Comparison of ENCODE assay signal across 9 mouse cellular contexts in the genomic region with DNA sequence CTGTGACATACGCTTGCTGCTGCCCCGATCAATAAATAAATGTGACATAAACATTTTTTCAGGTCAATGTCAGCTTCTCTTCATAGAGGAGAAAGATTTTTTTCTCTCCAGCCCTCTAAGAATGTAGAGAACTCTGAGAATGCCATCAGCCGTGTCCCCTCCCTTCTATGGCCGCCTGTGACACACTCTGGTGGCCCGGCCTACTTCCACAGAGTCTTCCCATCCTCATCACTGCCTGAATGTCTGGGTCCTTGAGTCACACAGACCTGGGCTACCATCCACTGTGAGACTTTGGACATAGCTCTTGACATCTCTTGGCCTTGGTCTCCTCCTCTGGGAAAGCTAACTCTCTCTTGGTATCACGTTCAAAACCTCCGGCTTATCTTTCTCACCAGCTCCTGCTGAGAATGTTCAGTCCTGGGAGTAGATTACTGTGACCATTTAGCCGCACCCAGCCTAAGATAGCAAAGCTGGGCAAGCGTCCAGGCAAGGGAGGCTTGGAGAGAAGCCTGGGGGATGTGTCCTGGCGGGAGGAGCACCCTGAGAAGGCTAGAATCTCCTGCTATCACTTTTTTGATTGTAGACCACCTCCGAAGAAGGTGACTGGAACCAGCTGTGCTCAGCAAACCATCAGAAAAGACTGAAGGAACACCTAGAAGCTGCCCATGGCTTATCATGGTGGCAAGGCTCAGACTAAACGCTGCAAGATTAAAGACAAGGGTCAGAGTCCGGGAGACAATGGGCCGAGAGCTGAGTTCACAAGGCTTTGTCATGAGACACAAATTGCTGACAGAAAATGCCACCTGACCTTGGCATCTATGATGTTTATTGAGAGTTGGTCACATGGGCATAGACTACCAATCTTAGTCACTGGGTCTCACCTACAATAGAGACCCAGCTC. TPM values are rescaled to one million over a fixed set of nuclear protein-coding genes. Genes with fewer than 3 reads are reported as not detected.
DNase-seq lines count a peak whose midpoint lies in the region; ATAC-seq and TF ChIP-seq lines count a peak whose summit lies in the region.
"Had no signal": no experiment of that assay in that cellular context is flagged by ENCODE, and none has a peak within 500 bp of the region (broad histone marks: within the 10 kb centered on the region; RNA-seq: fewer than 3 reads in every experiment).

No protein-coding gene starts in this region.

- no peak overlapping the region for H3K4me3 ChIP-seq in liver, embryonic 12.5 days
- H3K4me3 ChIP-seq in small intestine, adult 2 months (ENCODE audit: low read depth, low read length), result no peak overlapping the region; the same call in 1 of the 2 replicates
- no peak overlapping the region for H3K4me3 ChIP-seq in forebrain, embryonic 12.5 days (replicated peaks)
- no peak overlapping the region for H3K4me3 ChIP-seq in kidney, embryonic 14.5 days (ENCODE audit: low read length)

- WGBS in liver, embryonic 12.5 days (ENCODE audit: insufficient replicate concordance), result 36% methylated on average over 14 of the region's 14 CpGs
- 20% methylated on average over 14 of the region's 14 CpGs for WGBS in small intestine, adult 2 months
- 88% methylated on average over 14 of the region's 14 CpGs for WGBS in forebrain, embryonic 12.5 days
- 70% methylated on average over 14 of the region's 14 CpGs for WGBS in kidney, embryonic 14.5 days

- H3K27ac ChIP-seq in liver, embryonic 12.5 days, result no peak overlapping the region
- peak overlapping the region; percentile 98 for H3K27ac ChIP-seq in small intestine, adult 2 months (ENCODE audit: insufficient read depth, low read depth, low read length)
- H3K27ac ChIP-seq in forebrain, embryonic 12.5 days, result no peak overlapping the region
- no peak overlapping the region for H3K27ac ChIP-seq in kidney, embryonic 14.5 days (ENCODE audit: low read depth, low read length)

- no peaks in the 10 kb centered on the region for H3K36me3 ChIP-seq in liver, embryonic 12.5 days
- H3K36me3 ChIP-seq in small intestine, adult 2 months (ENCODE audit: control insufficient read depth, insufficient read depth, low read length), result no peaks in the 10 kb centered on the region
- no peaks in the 10 kb centered on the region for H3K36me3 ChIP-seq in forebrain, embryonic 12.5 days (replicated peaks)
- H3K36me3 ChIP-seq in kidney, embryonic 14.5 days (ENCODE audit: control insufficient read depth, insufficient read depth, low read length), result no peaks in the 10 kb centered on the region

- no peak for TF ChIP-seq CTCF in small intestine, adult 2 months (IDR thresholded peaks at IDR 0.05; ENCODE audit: extremely low read depth, insufficient read length, insufficient replicate concordance, low read depth, low read length)

- H3K9me3 ChIP-seq in liver, embryonic 12.5 days (replicated peaks), result no peaks in the 10 kb centered on the region
- no peaks in the 10 kb centered on the region for H3K9me3 ChIP-seq in forebrain, embryonic 12.5 days
- no peaks in the 10 kb centered on the region for H3K9me3 ChIP-seq in kidney, embryonic 14.5 days (ENCODE audit: control insufficient read depth, low read length)

- H3K4me2 ChIP-seq in liver, embryonic 12.5 days, result peak overlapping the region; percentile 22; the same call in 1 of the 2 replicates
- no peak overlapping the region for H3K4me2 ChIP-seq in forebrain, embryonic 12.5 days
- H3K4me2 ChIP-seq in kidney, embryonic 14.5 days (replicated peaks; ENCODE audit: low read depth, low read length), result no peak overlapping the region

- DNase-seq in gastrocnemius, adult 18-20 months (ENCODE audit: low spot score), result peak; percentile 42
- no peak for DNase-seq in gastrocnemius, postnatal 25 days
- DNase-seq in heart, adult 9 months (ENCODE audit: low spot score in 2 of 2), result peak; percentile 69 to 78
- no peak for DNase-seq in frontal cortex, postnatal 14 days (ENCODE audit: low spot score in 2 of 2)

- TF ChIP-seq POLR2A in small intestine, adult 2 months (IDR thresholded peaks at IDR 0.05; ENCODE audit: low read depth, low read length), result no peak

- H3K27me3 ChIP-seq in liver, embryonic 12.5 days (replicated peaks), result peaks cover 9% of the 10 kb centered on the region; the same call in 1 of the 2 replicates
- H3K27me3 ChIP-seq in small intestine, adult 2 months (ENCODE audit: control insufficient read depth, insufficient read depth, low read length), result no peaks in the 10 kb centered on the region
- H3K27me3 ChIP-seq in forebrain, embryonic 12.5 days, result peaks cover 22% of the 10 kb centered on the region
- no peaks in the 10 kb centered on the region for H3K27me3 ChIP-seq in kidney, embryonic 14.5 days (ENCODE audit: control insufficient read depth, insufficient read depth, low read length)

- H3K9ac ChIP-seq in liver, embryonic 12.5 days, result no peak overlapping the region
- no peak overlapping the region for H3K9ac ChIP-seq in forebrain, embryonic 12.5 days
- no peak overlapping the region for H3K9ac ChIP-seq in kidney, embryonic 14.5 days (ENCODE audit: low read depth, low read length)

- peaks cover 57% of the 10 kb centered on the region for H3K4me1 ChIP-seq in liver, embryonic 12.5 days
- peaks cover 25% of the 10 kb centered on the region for H3K4me1 ChIP-seq in small intestine, adult 2 months (ENCODE audit: control insufficient read depth, insufficient read depth, insufficient read length, low read length)
- H3K4me1 ChIP-seq in forebrain, embryonic 12.5 days, result peaks cover 9% of the 10 kb centered on the region
- H3K4me1 ChIP-seq in kidney, embryonic 14.5 days (ENCODE audit: control insufficient read depth, insufficient read depth, low read length), result 0 out of 2 replicates have a peak, but pooled peaks cover 5% of the 10 kb centered on the region

- peak; percentile 46 for ATAC-seq in liver, embryonic 12.5 days
- no peak for ATAC-seq in forebrain, embryonic 12.5 days (ENCODE audit: low FRiP score)
- ATAC-seq in kidney, embryonic 14.5 days (ENCODE audit: low FRiP score, low TSS enrichment), result no peak

RNA-seq across cellular contexts. Expression of a gene that starts 3.9 kb away (rescaled TPM):
- not detected for total RNA-seq in gastrocnemius, adult 18-20 months (2021)
- not detected for total RNA-seq in gastrocnemius, postnatal 25 days (2021)
- not detected in 2 replicates for polyA plus RNA-seq in liver, embryonic 12.5 days (2016; fragmentation: Nextera tagmentation; extraction: Ambion mirVana)
- polyA plus RNA-seq in small intestine, adult 2 months (2012; rRNA removed), result 0.10 TPM in 1 of 2 replicates, not detected in the other
- not detected in 2 replicates for polyA plus RNA-seq in forebrain, embryonic 12.5 days (2016; fragmentation: Nextera tagmentation; extraction: Ambion mirVana)
- polyA plus RNA-seq in kidney, embryonic 14.5 days (2014; fragmentation: Nextera tagmentation; extraction: Ambion mirVana), result 0.31 and 0.36 TPM in 2 replicates
- polyA plus RNA-seq: C2C12 had no signal

RNA-seq across cellular contexts. Expression of a gene that starts 21.3 kb away (rescaled TPM):
- total RNA-seq in gastrocnemius, adult 18-20 months (2021), result 100 to 1,000 TPM; 125 to 143 TPM
- 100 to 1,000 TPM; 111 to 125 TPM for total RNA-seq in gastrocnemius, postnatal 25 days (2021)
- polyA plus RNA-seq in liver, embryonic 12.5 days (2016; fragmentation: Nextera tagmentation; extraction: Ambion mirVana), result 228 and 229 TPM in 2 replicates
- polyA plus RNA-seq in small intestine, adult 2 months (2012; rRNA removed), result 31.4 and 58.9 TPM in 2 replicates
- polyA plus RNA-seq in forebrain, embryonic 12.5 days (2016; fragmentation: Nextera tagmentation; extraction: Ambion mirVana), result 324 and 337 TPM in 2 replicates
- polyA plus RNA-seq in kidney, embryonic 14.5 days (2014; fragmentation: Nextera tagmentation; extraction: Ambion mirVana), result 281 and 296 TPM in 2 replicates

RNA-seq across cellular contexts. Expression of a gene that starts 36.0 kb away (rescaled TPM):
- 1,000 to 10,000 TPM; 1,098 to 1,338 TPM for total RNA-seq in gastrocnemius, adult 18-20 months (2021)
- total RNA-seq in gastrocnemius, postnatal 25 days (2021), result 1,000 to 10,000 TPM in 1 of 2 experiments, 100 to 1,000 TPM in 1; 354 to 1,320 TPM
- polyA plus RNA-seq in liver, embryonic 12.5 days (2016; fragmentation: Nextera tagmentation; extraction: Ambion mirVana), result 0.35 and 2.5 TPM in 2 replicates
- polyA plus RNA-seq in small intestine, adult 2 months (2012; rRNA removed), result not detected in 2 replicates
- polyA plus RNA-seq in forebrain, embryonic 12.5 days (2016; fragmentation: Nextera tagmentation; extraction: Ambion mirVana), result 1.5 and 2.5 TPM in 2 replicates
- 1.6 TPM in 1 of 2 replicates, not detected in the other for polyA plus RNA-seq in kidney, embryonic 14.5 days (2014; fragmentation: Nextera tagmentation; extraction: Ambion mirVana)
- polyA plus RNA-seq: C2C12 had no signal

Comparison
In these comparisons a context has a peak if more than half of its experiments do, and no peak if none do; other contexts are left out.
1. DNase-seq: peak in gastrocnemius, adult 18-20 months (single experiment) and heart, adult 9 months (2 of 2); none in gastrocnemius, postnatal 25 days (single experiment) and frontal cortex, postnatal 14 days (0 of 2).